In the genomic region with DNA sequence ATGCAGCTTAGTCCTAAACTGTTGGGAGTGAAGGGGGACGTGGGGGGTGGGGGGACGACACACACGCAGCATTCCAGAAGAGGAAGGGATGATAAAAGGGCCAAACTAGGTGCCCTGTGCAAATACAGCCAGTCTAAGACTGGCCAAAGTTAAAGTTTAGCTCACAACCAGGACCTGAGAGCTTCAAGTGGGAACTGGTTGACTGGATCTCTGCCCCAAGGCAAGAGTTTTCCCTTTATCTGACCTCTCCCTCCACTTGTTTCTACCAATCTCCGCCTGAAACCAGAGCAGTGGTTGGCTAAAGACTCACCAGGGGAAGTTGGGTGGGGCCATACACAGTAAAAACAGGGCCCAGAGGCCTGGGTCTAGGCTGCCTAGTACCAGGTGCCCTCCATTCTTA, we compare ENCODE assay signal across 15 mouse cellular contexts. TPM values are rescaled to one million over a fixed set of nuclear protein-coding genes. Genes with fewer than 3 reads are reported as not detected.
DNase-seq lines count a peak whose midpoint lies in the region; ATAC-seq lines count a peak whose summit lies in the region.
"Had no signal": no experiment of that assay in that cellular context is flagged by ENCODE, and none has a peak within 500 bp of the region (broad histone marks: within the 10 kb centered on the region; RNA-seq: fewer than 3 reads in every experiment).

No protein-coding gene starts in this region.

- H3K4me1 ChIP-seq in heart, embryonic 10.5 days: peaks cover 37% of the 10 kb centered on the region
- H3K4me1 ChIP-seq in lung, embryonic 15.5 days: peaks cover 35% of the 10 kb centered on the region
- peaks cover 43% of the 10 kb centered on the region for H3K4me1 ChIP-seq in liver, embryonic 13.5 days (replicated peaks)
- H3K4me1 ChIP-seq in forebrain, embryonic 15.5 days: peaks cover 16% of the 10 kb centered on the region

- no peak overlapping the region for H3K9ac ChIP-seq in lung, embryonic 15.5 days
- H3K9ac ChIP-seq in liver, embryonic 13.5 days: no peak overlapping the region
- H3K9ac ChIP-seq in forebrain, embryonic 15.5 days (replicated peaks): no peak overlapping the region
- H3K9ac ChIP-seq: neural tube, embryonic 12.5 days had no signal

- WGBS in heart, embryonic 10.5 days: 28% methylated on average over 4 of the region's 4 CpGs
- WGBS in lung, embryonic 15.5 days: 45% methylated on average over 4 of the region's 4 CpGs
- WGBS in liver, embryonic 13.5 days (ENCODE audit: insufficient replicate concordance): 44% methylated on average over 4 of the region's 4 CpGs
- WGBS in forebrain, embryonic 15.5 days: 67% methylated on average over 4 of the region's 4 CpGs

- DNase-seq in heart, embryonic 10.5 days (ENCODE audit: low spot score): no peak
- no peak for DNase-seq in heart, postnatal 14 days
- DNase-seq in lung, postnatal 25 days (ENCODE audit: low spot score): no peak
- DNase-seq in kidney, adult 8-10 months: peak; percentile 56 to 78
- DNase-seq in liver, embryonic 13.5 days: no peak
- DNase-seq: spleen, adult 18-20 months; thymus, adult 2 months had no signal

- no peaks in the 10 kb centered on the region for H3K9me3 ChIP-seq in heart, embryonic 10.5 days
- H3K9me3 ChIP-seq in lung, embryonic 15.5 days: no peaks in the 10 kb centered on the region
- H3K9me3 ChIP-seq in liver, embryonic 13.5 days (replicated peaks): no peaks in the 10 kb centered on the region
- H3K9me3 ChIP-seq in forebrain, embryonic 15.5 days: no peaks in the 10 kb centered on the region
- H3K9me3 ChIP-seq: hindbrain, embryonic 12.5 days; neural tube, embryonic 12.5 days had no signal

- ATAC-seq in lung, embryonic 15.5 days (ENCODE audit: borderline replicate concordance, extremely low read depth, low FRiP score, low TSS enrichment): no peak
- no peak for ATAC-seq in liver, embryonic 13.5 days (ENCODE audit: low read depth)
- ATAC-seq in forebrain, embryonic 15.5 days (replicated peaks): no peak
- ATAC-seq in frontal cortex, adult (ENCODE audit: low TSS enrichment): no peak

- no peaks in the 10 kb centered on the region for H3K27me3 ChIP-seq in heart, embryonic 10.5 days (ENCODE audit: insufficient read depth, poor library complexity, severe bottlenecking)
- H3K27me3 ChIP-seq in lung, embryonic 15.5 days: no peaks in the 10 kb centered on the region
- no peaks in the 10 kb centered on the region for H3K27me3 ChIP-seq in liver, embryonic 13.5 days
- H3K27me3 ChIP-seq in forebrain, embryonic 15.5 days: no peaks in the 10 kb centered on the region
- H3K27me3 ChIP-seq: hindbrain, embryonic 12.5 days; neural tube, embryonic 12.5 days had no signal

- peaks cover 74% of the 10 kb centered on the region for H3K36me3 ChIP-seq in heart, embryonic 10.5 days
- H3K36me3 ChIP-seq in lung, embryonic 15.5 days: peaks cover 27% of the 10 kb centered on the region
- H3K36me3 ChIP-seq in liver, embryonic 13.5 days: peaks cover 20% of the 10 kb centered on the region
- peaks cover 60% of the 10 kb centered on the region for H3K36me3 ChIP-seq in forebrain, embryonic 15.5 days

- H3K4me2 ChIP-seq in lung, embryonic 15.5 days: no peak overlapping the region
- no peak overlapping the region for H3K4me2 ChIP-seq in liver, embryonic 13.5 days
- no peak overlapping the region for H3K4me2 ChIP-seq in forebrain, embryonic 15.5 days (replicated peaks)
- H3K4me2 ChIP-seq: hindbrain, embryonic 12.5 days; neural tube, embryonic 12.5 days had no signal

- intact Hi-C loops in heart, postnatal 14 days (cut with DNase I): no loop called here

- no peak overlapping the region for H3K4me3 ChIP-seq in heart, embryonic 10.5 days
- no peak overlapping the region for H3K4me3 ChIP-seq in lung, embryonic 15.5 days
- H3K4me3 ChIP-seq in liver, embryonic 13.5 days (replicated peaks): no peak overlapping the region
- H3K4me3 ChIP-seq in forebrain, embryonic 15.5 days: no peak overlapping the region
- H3K4me3 ChIP-seq: hindbrain, embryonic 12.5 days; layer of hippocampus, adult 2 months; neural tube, embryonic 12.5 days had no signal

- 0 out of 2 replicates have a peak overlapping the region, but pooled peaks have one; percentile 0 for H3K27ac ChIP-seq in heart, embryonic 10.5 days
- peak overlapping the region; percentile 59 for H3K27ac ChIP-seq in lung, embryonic 15.5 days
- peak overlapping the region; percentile 29; the same call in 1 of the 2 replicates for H3K27ac ChIP-seq in liver, embryonic 13.5 days
- no peak overlapping the region for H3K27ac ChIP-seq in forebrain, embryonic 15.5 days (replicated peaks)
- H3K27ac ChIP-seq: hindbrain, embryonic 12.5 days; neural tube, embryonic 12.5 days had no signal

RNA-seq across cellular contexts. Expression of a gene that starts 1.8 kb away (rescaled TPM):
- polyA plus RNA-seq in heart, embryonic 10.5 days (2016; fragmentation: Nextera tagmentation; extraction: Ambion mirVana): 261 and 263 TPM in 2 replicates
- 100 to 1,000 TPM; 187 to 192 TPM for total RNA-seq in heart, postnatal 14 days (2021)
- polyA plus RNA-seq in lung, embryonic 15.5 days (2015; fragmentation: Nextera tagmentation; extraction: Ambion mirVana): 288 and 294 TPM in 2 replicates
- 96.4 and 102 TPM in 2 replicates for polyA plus RNA-seq in liver, embryonic 13.5 days (2015; fragmentation: Nextera tagmentation; extraction: Ambion mirVana)
- 243 and 248 TPM in 2 replicates for polyA plus RNA-seq in forebrain, embryonic 15.5 days (2015; fragmentation: Nextera tagmentation; extraction: Ambion mirVana)

RNA-seq across cellular contexts. Expression of a gene that starts 9.7 kb away (rescaled TPM):
- polyA plus RNA-seq in heart, embryonic 10.5 days (2016; fragmentation: Nextera tagmentation; extraction: Ambion mirVana): 23.7 and 27.0 TPM in 2 replicates
- 10 to 100 TPM; 41.3 to 44.8 TPM for total RNA-seq in heart, postnatal 14 days (2021)
- polyA plus RNA-seq in lung, embryonic 15.5 days (2015; fragmentation: Nextera tagmentation; extraction: Ambion mirVana): 16.2 and 19.4 TPM in 2 replicates
- polyA plus RNA-seq in liver, embryonic 13.5 days (2015; fragmentation: Nextera tagmentation; extraction: Ambion mirVana): 2.3 and 2.9 TPM in 2 replicates
- 47.0 and 50.9 TPM in 2 replicates for polyA plus RNA-seq in forebrain, embryonic 15.5 days (2015; fragmentation: Nextera tagmentation; extraction: Ambion mirVana)

RNA-seq across cellular contexts. Expression of a gene that starts 10.4 kb away (rescaled TPM):
- 4.6 and 12.7 TPM in 2 replicates for polyA plus RNA-seq in heart, embryonic 10.5 days (2016; fragmentation: Nextera tagmentation; extraction: Ambion mirVana)
- total RNA-seq in heart, postnatal 14 days (2021): under 1 TPM in 1 of 2 experiments, not detected in 1; 0.63 TPM
- polyA plus RNA-seq in lung, embryonic 15.5 days (2015; fragmentation: Nextera tagmentation; extraction: Ambion mirVana): 8.6 and 9.0 TPM in 2 replicates
- polyA plus RNA-seq in liver, embryonic 13.5 days (2015; fragmentation: Nextera tagmentation; extraction: Ambion mirVana): 1.3 and 1.4 TPM in 2 replicates
- polyA plus RNA-seq in forebrain, embryonic 15.5 days (2015; fragmentation: Nextera tagmentation; extraction: Ambion mirVana): 324 and 348 TPM in 2 replicates
- total RNA-seq: granulocyte monocyte progenitor cell, adult 5-6 weeks had no signal

RNA-seq across cellular contexts. Expression of a gene that starts 20.4 kb away (rescaled TPM):
- 94.9 and 104 TPM in 2 replicates for polyA plus RNA-seq in heart, embryonic 10.5 days (2016; fragmentation: Nextera tagmentation; extraction: Ambion mirVana)
- total RNA-seq in heart, postnatal 14 days (2021): 10 to 100 TPM; 70.4 to 70.8 TPM
- polyA plus RNA-seq in lung, embryonic 15.5 days (2015; fragmentation: Nextera tagmentation; extraction: Ambion mirVana): 94.5 and 96.8 TPM in 2 replicates
- 45.5 and 46.6 TPM in 2 replicates for polyA plus RNA-seq in liver, embryonic 13.5 days (2015; fragmentation: Nextera tagmentation; extraction: Ambion mirVana)
- 53.0 and 54.3 TPM in 2 replicates for polyA plus RNA-seq in forebrain, embryonic 15.5 days (2015; fragmentation: Nextera tagmentation; extraction: Ambion mirVana)

RNA-seq across cellular contexts. Expression of a gene that starts 23.4 kb away (rescaled TPM):
- 6.4 and 7.6 TPM in 2 replicates for polyA plus RNA-seq in heart, embryonic 10.5 days (2016; fragmentation: Nextera tagmentation; extraction: Ambion mirVana)
- total RNA-seq in heart, postnatal 14 days (2021): 1 to 10 TPM; 2.7 to 2.8 TPM
- polyA plus RNA-seq in lung, embryonic 15.5 days (2015; fragmentation: Nextera tagmentation; extraction: Ambion mirVana): 3.4 and 4.6 TPM in 2 replicates
- 0.49 and 0.89 TPM in 2 replicates for polyA plus RNA-seq in liver, embryonic 13.5 days (2015; fragmentation: Nextera tagmentation; extraction: Ambion mirVana)
- 7.9 and 8.3 TPM in 2 replicates for polyA plus RNA-seq in forebrain, embryonic 15.5 days (2015; fragmentation: Nextera tagmentation; extraction: Ambion mirVana)
- total RNA-seq: common myeloid progenitor, adult 5-6 weeks had no signal

Comparison
In these comparisons a context has a peak if more than half of its experiments do, and no peak if none do; other contexts are left out.
1. DNase-seq: peak in kidney, adult 8-10 months (2 of 2); none in heart, embryonic 10.5 days (single experiment), heart, postnatal 14 days (0 of 2), lung, postnatal 25 days (single experiment) and liver, embryonic 13.5 days (single experiment).
2. RNA of a gene that starts 10.4 kb away (polyA plus RNA-seq): 324 to 348 TPM in forebrain, embryonic 15.5 days; 4.6 to 12.7 TPM in heart, embryonic 10.5 days, 8.6 to 9.0 TPM in lung, embryonic 15.5 days and 1.3 to 1.4 TPM in liver, embryonic 13.5 days; every median in the first group is over 10 times any median in the second.